Mouse (Mus musculus) Patski (cell line): Measurements from ENCODE around the gene Nmu. TPM values are rescaled to one million over a fixed set of nuclear protein-coding genes. Genes with fewer than 3 reads are reported as not detected.

Experiments used
- ATAC-seq: fragments of 100-300 bp; one replicate; pipeline ENCODE4 v1.8.0; 2021
- CTCF ChIA-PET: fragments of 350-600 bp; sonication (Branson Sonifier 250); formaldehyde crosslinking; loops from one replicate; lab custom pipeline; 2022; ENCODE audit warnings: inconsistent platforms; lab: Charles Lee
- POLR2A ChIA-PET: fragments of 350-600 bp; sonication (Branson Sonifier 250); formaldehyde crosslinking; loops from one replicate; lab custom pipeline; 2022; ENCODE audit warnings: antibody characterized with exemption, inconsistent platforms; lab: Charles Lee
- DNase-seq: peaks from one replicate; pipeline ENCODE4 v3.0.0-alpha.2; 2011; ENCODE audit warnings: low read depth, low spot score
- H3K27me3 ChIP-seq: fragments of 371-371 bp; one replicate; pipeline ENCODE4 v1.5.1; 2021
- CTCF ChIP-seq: fragments of 100-300 bp; IDR thresholded peaks from one replicate; pipeline ENCODE4 v1.5.1; 2021
- in situ Hi-C: fragments of 300-500 bp; cut with MboI; formaldehyde crosslinking; loops from 3 replicates; pipeline ENCODE4 v1.11.1; 2018; ENCODE audit warnings: low pct_unique_long_range_greater_than_20kb, mixed read lengths
- polyA plus RNA-seq: library from polyadenylated mRNA; unstranded; gene quantifications from one replicate; pipeline ENCODE4 v1.2.3, GENCODE M21; 2021

Gene Nmu
- polyA plus RNA-seq = not detected

GRCm38 (mm10) chr5:76363453-76364104, at the start of gene Nmu:
Gene Nmu, minus strand, starts transcription at chr5:76363788.
- DNase-seq = no peak
- no peak for ATAC-seq
- TF ChIP-seq CTCF = no peak
- in situ Hi-C loops = no loop called here
- ChIA-PET POLR2A (no interaction called here), CTCF (no interaction called here)
- H3K27me3 ChIP-seq = no peaks in the 10 kb centered on the region

GRCm38 (mm10) chr5:76411697-76412096, 48.1 kb upstream of the Nmu start:
- H3K27me3 ChIP-seq = no peaks in the 10 kb centered on the region
- in situ Hi-C loops = loop anchor here (10.0 kb wide), 1 partner anchor 547 kb away; no protein-coding TSS in a partner anchor
- DNase-seq (no peak), ATAC-seq (no peak)
- ChIA-PET CTCF (interaction anchor here (1.5 to 1.8 kb wide), 4 partner anchors 22 to 283 kb away, joined by 3 to 6 read pairs (median 4); no protein-coding TSS in a partner anchor), POLR2A (interaction anchor here (1.5 kb wide), 1 partner anchor 12 kb away, joined by 3 read pairs; no protein-coding TSS in a partner anchor)
- no peak for TF ChIP-seq CTCF

- no peak for TF ChIP-seq CTCF
- no peaks in the 10 kb centered on the region for H3K27me3 ChIP-seq
- no peak for ATAC-seq
- CTCF ChIA-PET = interaction anchor here (1.2 kb wide), 1 partner anchor 184 kb away, joined by 3 read pairs; no protein-coding TSS in a partner anchor
- no peak for DNase-seq
- in situ Hi-C loops = no loop called here
- POLR2A ChIA-PET = no interaction called here
These were observed 30.8 kb upstream of the Nmu start for GRCm38 (mm10) chr5:76394382-76394781.

GRCm38 (mm10) chr5:76389041-76389795, 25.6 kb upstream of the Nmu start:
- H3K27me3 ChIP-seq = peaks cover 8% of the 10 kb centered on the region
- no peak for ATAC-seq
- no peak for TF ChIP-seq CTCF
- no peak for DNase-seq
- ChIA-PET POLR2A (no interaction called here), CTCF (interaction anchor here (0.6 to 1.3 kb wide), 4 partner anchors 11 to 35 kb away, joined by 3 to 5 read pairs (median 4); no protein-coding TSS in a partner anchor)
- in situ Hi-C loops = no loop called here

- no peak for DNase-seq
- no peak for TF ChIP-seq CTCF
- ChIA-PET POLR2A (no interaction called here), CTCF (interaction anchor here (0.9 kb wide), 1 partner anchor 76 kb away, joined by 3 read pairs; no protein-coding TSS in a partner anchor)
- no peak for ATAC-seq
- peaks cover 10% of the 10 kb centered on the region for H3K27me3 ChIP-seq
- in situ Hi-C loops = no loop called here
These were observed 24.9 kb upstream of the Nmu start for GRCm38 (mm10) chr5:76388474-76388873.

GRCm38 (mm10) chr5:76383673-76384072, 20.1 kb upstream of the Nmu start:
- no peak for TF ChIP-seq CTCF
- H3K27me3 ChIP-seq = peaks cover 10% of the 10 kb centered on the region
- ChIA-PET POLR2A (interaction anchor here (0.7 kb wide), 1 partner anchor 80 kb away, joined by 3 read pairs; no protein-coding TSS in a partner anchor), CTCF (no interaction called here)
- ATAC-seq (no peak), DNase-seq (no peak)
- in situ Hi-C loops = no loop called here

GRCm38 (mm10) chr5:76381836-76382235, 18.2 kb upstream of the Nmu start:
- CTCF ChIA-PET = no interaction called here
- POLR2A ChIA-PET = no interaction called here
- no peak for DNase-seq
- no peak for TF ChIP-seq CTCF
- ATAC-seq = no peak
- peaks cover 4% of the 10 kb centered on the region for H3K27me3 ChIP-seq
- in situ Hi-C loops = no loop called here

GRCm38 (mm10) chr5:76379216-76379615, 15.6 kb upstream of the Nmu start:
- peaks cover 3% of the 10 kb centered on the region for H3K27me3 ChIP-seq
- POLR2A ChIA-PET = no interaction called here
- in situ Hi-C loops = no loop called here
- ATAC-seq (no peak), DNase-seq (no peak)
- CTCF ChIA-PET = no interaction called here
- no peak for TF ChIP-seq CTCF

GRCm38 (mm10) chr5:76369215-76369840, 5.7 kb upstream of the Nmu start:
- TF ChIP-seq CTCF = no peak
- in situ Hi-C loops = no loop called here
- H3K27me3 ChIP-seq = no peaks in the 10 kb centered on the region
- ChIA-PET POLR2A (interaction anchor here (1.1 kb wide), 1 partner anchor 9 kb away, joined by 3 read pairs; no protein-coding TSS in a partner anchor), CTCF (interaction anchor here (1.2 to 1.3 kb wide), 3 partner anchors 8 to 20 kb away, joined by 3 to 4 read pairs (median 4); no protein-coding TSS in a partner anchor)
- DNase-seq (no peak), ATAC-seq (no peak)

- ATAC-seq (peak; percentile 51), DNase-seq (no peak)
- ChIA-PET POLR2A (no interaction called here), CTCF (no interaction called here)
- TF ChIP-seq CTCF = peak; percentile 11
- no peaks in the 10 kb centered on the region for H3K27me3 ChIP-seq
- in situ Hi-C loops = no loop called here
These were observed 1.8 kb upstream of the Nmu start for GRCm38 (mm10) chr5:76365406-76365805.
